Mouse (Mus musculus): ENCODE data around the gene Lpcat4. TPM values are rescaled to one million over a fixed set of nuclear protein-coding genes. Genes with fewer than 3 reads are reported as not detected.

Gene Lpcat4
- 18.5 and 21.7 TPM in 2 replicates for polyA plus RNA-seq (2015; fragmentation: Nextera tagmentation; extraction: Ambion mirVana)

- Histone ChIP-seq H3K4me3 (peak within 1 kb of the TSS; percentile 81), H3K4me2 (peak within 1 kb of the TSS; percentile 82), H3K36me3 (peaks cover 13% of the 10 kb centered on the region), H3K9ac (peak within 1 kb of the TSS; percentile 91), H3K9me3 (no peaks in the 10 kb centered on the region), H3K27ac (replicated peaks) (peak within 1 kb of the TSS; percentile 98), H3K27me3 (peaks cover 7% of the 10 kb centered on the region; the same call in 1 of the 2 replicates), H3K4me1 (replicated peaks) (peaks cover 12% of the 10 kb centered on the region)
- peak; percentile 91 for ATAC-seq (ENCODE audit: low read depth)
- under 1% methylated on average over 93 of the region's 94 CpGs for WGBS
Measured at GRCm38 (mm10) chr2:112239212-112239934, at the start of gene Lpcat4. Gene Lpcat4, plus strand, starts transcription at chr2:112239468.

- Histone ChIP-seq H3K36me3 (no peaks in the 10 kb centered on the region), H3K9me3 (no peaks in the 10 kb centered on the region), H3K4me1 (replicated peaks) (no peaks in the 10 kb centered on the region), H3K27ac (replicated peaks) (no peak overlapping the region), H3K9ac (no peak overlapping the region), H3K4me2 (no peak overlapping the region), H3K27me3 (no peaks in the 10 kb centered on the region), H3K4me3 (no peak overlapping the region)
- WGBS = 3% methylated on average over 2 of the region's 2 CpGs
- ATAC-seq (ENCODE audit: low read depth) = peak; percentile 19; the same call in 1 of the 2 replicates
Measured at GRCm38 (mm10) chr2:112196859-112197258, 42.4 kb upstream of the Lpcat4 start.

DNA sequence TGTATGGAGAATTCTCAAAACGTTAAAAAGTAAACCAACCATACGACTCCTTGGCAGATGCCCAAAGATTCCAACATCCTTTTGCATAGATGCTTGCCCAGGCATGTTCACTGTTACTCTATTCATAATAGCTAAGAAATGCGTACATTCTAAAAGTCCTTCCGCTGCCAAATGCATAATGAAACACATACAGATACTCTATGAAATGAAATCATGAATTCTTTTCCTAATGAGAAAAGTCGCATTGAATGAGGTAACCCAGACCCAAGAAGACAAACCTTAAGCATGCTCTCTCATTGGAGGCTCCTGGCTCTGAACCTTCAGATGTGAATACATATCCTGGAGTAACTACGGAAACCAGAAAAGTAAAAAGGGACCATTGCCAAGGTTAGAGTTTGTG lies 36.2 kb upstream of the Lpcat4 start:
- Histone ChIP-seq H3K4me3 (no peak overlapping the region), H3K4me1 (replicated peaks) (no peaks in the 10 kb centered on the region), H3K27ac (replicated peaks) (no peak overlapping the region), H3K9me3 (no peaks in the 10 kb centered on the region), H3K9ac (no peak overlapping the region), H3K36me3 (no peaks in the 10 kb centered on the region), H3K27me3 (no peaks in the 10 kb centered on the region), H3K4me2 (no peak overlapping the region)
- no peak for ATAC-seq (ENCODE audit: low read depth)
- 82% methylated on average over 6 of the region's 6 CpGs for WGBS

DNA sequence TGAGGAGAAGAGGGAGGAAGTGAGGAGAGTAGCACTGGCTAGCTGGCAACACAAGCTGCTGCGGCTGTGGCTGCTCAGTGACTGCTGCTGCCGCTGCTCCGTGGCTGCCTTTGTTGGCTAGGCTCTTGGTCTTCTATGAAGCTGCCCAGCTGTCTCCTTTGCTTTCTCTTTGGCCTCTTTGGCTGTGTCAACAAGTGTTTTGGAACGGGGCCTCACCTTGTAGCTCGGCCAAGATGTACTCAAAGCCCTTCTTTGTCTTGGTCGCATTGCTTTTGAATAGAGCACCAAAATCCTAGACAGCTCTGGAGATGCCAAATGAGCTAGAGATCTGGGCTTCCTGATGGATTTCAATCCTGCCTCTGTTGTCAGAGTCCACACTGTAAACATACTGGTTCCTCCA lies 29.1 kb upstream of the Lpcat4 start:
- H3K4me3 ChIP-seq = no peak overlapping the region
- 78% methylated on average over 6 of the region's 6 CpGs for WGBS
- peak; percentile 43; the same call in 1 of the 2 replicates for ATAC-seq (ENCODE audit: low read depth)
- H3K4me1 ChIP-seq (replicated peaks) = no peaks in the 10 kb centered on the region
- H3K27ac ChIP-seq (replicated peaks) = no peak overlapping the region
- H3K36me3 ChIP-seq = no peaks in the 10 kb centered on the region
- H3K9me3 ChIP-seq = no peaks in the 10 kb centered on the region
- no peaks in the 10 kb centered on the region for H3K27me3 ChIP-seq
- no peak overlapping the region for H3K9ac ChIP-seq
- H3K4me2 ChIP-seq = no peak overlapping the region

DNA sequence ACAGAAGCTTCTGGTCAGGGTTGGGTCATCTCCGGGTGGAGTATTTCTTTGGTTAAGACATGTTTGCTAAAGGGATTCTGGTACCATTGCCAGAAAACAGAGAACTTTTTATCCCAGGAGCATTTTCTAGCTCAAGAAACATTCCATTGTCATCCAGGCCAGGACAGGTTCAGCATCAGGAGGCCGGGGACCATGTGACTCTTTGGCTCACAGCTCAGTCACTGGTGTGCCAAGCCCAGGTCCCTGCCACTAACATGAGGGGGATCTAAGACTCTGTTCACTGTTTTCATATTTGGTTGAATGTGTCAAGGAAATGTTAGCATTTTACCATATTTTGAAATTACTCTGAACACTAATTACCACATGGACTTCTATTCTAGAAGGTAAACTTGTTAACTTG lies 28.6 kb upstream of the Lpcat4 start:
- Histone ChIP-seq H3K9me3 (no peaks in the 10 kb centered on the region), H3K4me1 (replicated peaks) (no peaks in the 10 kb centered on the region), H3K9ac (no peak overlapping the region), H3K27ac (replicated peaks) (no peak overlapping the region), H3K36me3 (no peaks in the 10 kb centered on the region), H3K27me3 (no peaks in the 10 kb centered on the region), H3K4me2 (no peak overlapping the region), H3K4me3 (no peak overlapping the region)
- no peak for ATAC-seq (ENCODE audit: low read depth)
- 91% methylated on average over 2 of the region's 2 CpGs for WGBS

DNA sequence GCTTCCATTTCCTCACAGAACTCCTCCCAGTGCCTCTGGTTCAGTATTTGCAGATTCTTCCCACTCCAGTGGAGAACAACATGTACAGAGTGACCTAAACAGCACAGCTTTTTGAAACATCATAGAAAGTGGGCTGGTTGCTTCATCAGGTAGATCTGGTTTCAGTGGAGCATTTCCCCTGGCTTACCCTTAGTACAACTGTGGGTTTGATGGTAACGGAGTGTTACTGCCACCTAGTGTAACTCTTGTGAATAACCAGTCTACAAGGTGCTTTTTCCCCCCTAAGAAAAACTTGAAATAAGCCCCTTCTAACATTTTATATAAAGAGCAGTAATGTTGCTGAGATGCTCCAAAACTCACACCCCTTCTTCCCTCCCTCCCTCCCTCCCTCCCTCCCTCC lies 23.3 kb upstream of the Lpcat4 start:
- WGBS = 11% methylated on average over 1 of the region's 1 CpGs

DNA sequence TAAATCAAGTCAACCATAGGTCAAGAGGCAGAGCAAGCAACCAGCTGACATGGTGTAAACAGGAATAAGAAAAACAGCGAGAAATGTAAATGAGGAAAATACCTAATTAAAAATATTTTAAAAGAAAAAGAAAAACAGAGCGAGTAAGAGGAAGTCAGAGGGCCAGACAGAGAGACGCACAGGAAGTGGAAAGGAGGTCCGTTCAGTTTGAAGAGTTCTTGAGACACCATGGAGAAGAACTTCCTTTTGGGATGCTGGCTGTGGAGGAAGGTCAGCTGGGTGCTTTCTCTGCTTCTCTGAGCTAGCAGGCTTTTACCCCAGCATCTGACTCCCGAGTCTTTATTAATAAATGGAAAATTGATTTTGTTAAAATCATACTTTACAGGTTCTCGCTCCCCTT lies 21.7 kb upstream of the Lpcat4 start:
- Histone ChIP-seq H3K27ac (replicated peaks) (no peak overlapping the region), H3K36me3 (no peaks in the 10 kb centered on the region), H3K4me3 (no peak overlapping the region), H3K9me3 (no peaks in the 10 kb centered on the region), H3K9ac (no peak overlapping the region), H3K4me1 (replicated peaks) (no peaks in the 10 kb centered on the region), H3K4me2 (no peak overlapping the region), H3K27me3 (no peaks in the 10 kb centered on the region)
- 82% methylated on average over 6 of the region's 6 CpGs for WGBS
- ATAC-seq (ENCODE audit: low read depth) = no peak

More for the DNA sequence above, 23.3 kb upstream of the Lpcat4 start:
- H3K4me2 ChIP-seq = no peak overlapping the region
- H3K4me3 ChIP-seq = no peak overlapping the region
- H3K4me1 ChIP-seq (replicated peaks) = no peaks in the 10 kb centered on the region
- H3K9ac ChIP-seq = no peak overlapping the region
- H3K27ac ChIP-seq (replicated peaks) = no peak overlapping the region
- no peaks in the 10 kb centered on the region for H3K36me3 ChIP-seq
- peak; percentile 65; the same call in 1 of the 2 replicates for ATAC-seq (ENCODE audit: low read depth)
- no peaks in the 10 kb centered on the region for H3K9me3 ChIP-seq
- no peaks in the 10 kb centered on the region for H3K27me3 ChIP-seq

GRCm38 (mm10) chr2:112220880-112221279 lies 18.4 kb upstream of the Lpcat4 start:
- ATAC-seq (ENCODE audit: low read depth) = no peak
- no peaks in the 10 kb centered on the region for H3K36me3 ChIP-seq
- 92% methylated on average over 5 of the region's 5 CpGs for WGBS
- no peaks in the 10 kb centered on the region for H3K9me3 ChIP-seq
- no peak overlapping the region for H3K27ac ChIP-seq (replicated peaks)
- no peaks in the 10 kb centered on the region for H3K4me1 ChIP-seq (replicated peaks)
- no peak overlapping the region for H3K4me2 ChIP-seq
- no peaks in the 10 kb centered on the region for H3K27me3 ChIP-seq
- H3K9ac ChIP-seq = no peak overlapping the region
- H3K4me3 ChIP-seq = no peak overlapping the region

GRCm38 (mm10) chr2:112222607-112223006 lies 16.7 kb upstream of the Lpcat4 start:
- 80% methylated on average over 5 of the region's 5 CpGs for WGBS
- Histone ChIP-seq H3K4me3 (no peak overlapping the region), H3K4me2 (no peak overlapping the region), H3K9ac (no peak overlapping the region), H3K36me3 (no peaks in the 10 kb centered on the region), H3K27me3 (no peaks in the 10 kb centered on the region), H3K4me1 (replicated peaks) (no peaks in the 10 kb centered on the region), H3K9me3 (no peaks in the 10 kb centered on the region), H3K27ac (replicated peaks) (no peak overlapping the region)
- no peak for ATAC-seq (ENCODE audit: low read depth)

DNA sequence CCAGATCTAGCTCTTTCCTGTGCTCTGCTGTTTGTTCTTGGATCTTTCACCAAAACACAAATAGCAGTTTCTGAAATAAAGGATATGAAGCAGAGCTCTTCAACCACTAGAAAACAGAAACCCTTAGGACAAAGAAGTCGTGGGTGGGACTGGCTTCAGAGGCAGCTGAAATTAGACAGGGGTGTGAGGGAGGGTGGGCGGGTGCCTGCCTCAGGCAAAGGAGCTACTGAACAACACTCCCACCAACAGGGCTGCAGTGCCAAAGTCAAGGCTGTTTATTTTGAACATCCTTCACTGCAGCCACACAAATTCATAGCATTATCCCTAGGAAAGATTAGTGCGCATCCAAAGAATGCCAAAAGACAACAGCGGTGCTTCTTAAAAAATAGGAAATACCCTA lies 14.9 kb upstream of the Lpcat4 start:
- ATAC-seq (ENCODE audit: low read depth) = no peak
- H3K9me3 ChIP-seq = no peaks in the 10 kb centered on the region
- H3K4me3 ChIP-seq = no peak overlapping the region
- H3K27me3 ChIP-seq = no peaks in the 10 kb centered on the region
- H3K9ac ChIP-seq = no peak overlapping the region
- no peak overlapping the region for H3K27ac ChIP-seq (replicated peaks)
- 64% methylated on average over 4 of the region's 4 CpGs for WGBS
- no peak overlapping the region for H3K4me2 ChIP-seq
- H3K36me3 ChIP-seq = no peaks in the 10 kb centered on the region
- no peaks in the 10 kb centered on the region for H3K4me1 ChIP-seq (replicated peaks)

DNA sequence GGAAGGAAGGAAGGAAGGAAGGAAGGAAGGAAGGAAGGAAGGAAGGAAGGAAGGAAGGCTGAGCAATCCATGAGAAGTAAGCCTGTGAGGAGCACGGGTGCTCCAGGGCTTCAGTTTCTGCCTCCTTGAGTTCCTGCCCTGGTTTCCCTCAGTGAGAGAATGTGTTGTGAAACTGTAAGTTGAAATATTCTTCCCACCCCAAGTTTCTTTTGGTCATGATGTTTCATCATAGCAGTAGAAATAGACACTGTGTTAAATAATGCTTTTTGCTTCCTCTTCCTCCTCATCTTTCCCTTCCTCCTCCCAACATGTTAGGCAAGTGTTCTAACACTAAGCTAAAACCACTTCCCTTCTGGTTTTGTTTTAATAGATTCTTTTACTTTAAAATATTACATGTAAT lies 6.6 kb upstream of the Lpcat4 start:
- Histone ChIP-seq H3K9me3 (no peaks in the 10 kb centered on the region), H3K36me3 (no peaks in the 10 kb centered on the region), H3K27ac (replicated peaks) (no peak overlapping the region), H3K4me1 (replicated peaks) (no peaks in the 10 kb centered on the region), H3K4me2 (no peak overlapping the region), H3K4me3 (no peak overlapping the region), H3K9ac (no peak overlapping the region), H3K27me3 (no peaks in the 10 kb centered on the region)
- no peak for ATAC-seq (ENCODE audit: low read depth)
- 71% methylated on average over 1 of the region's 1 CpGs for WGBS

- no peak overlapping the region for H3K4me2 ChIP-seq
- H3K9ac ChIP-seq = no peak overlapping the region
- no peak for ATAC-seq (ENCODE audit: low read depth)
- no peak overlapping the region for H3K4me3 ChIP-seq
- H3K27me3 ChIP-seq = peaks cover 7% of the 10 kb centered on the region; the same call in 1 of the 2 replicates
- no peaks in the 10 kb centered on the region for H3K9me3 ChIP-seq
- no peak overlapping the region for H3K27ac ChIP-seq (replicated peaks)
- 86% methylated on average over 2 of the region's 2 CpGs for WGBS
- H3K4me1 ChIP-seq (replicated peaks) = peaks cover 12% of the 10 kb centered on the region
- no peaks in the 10 kb centered on the region for H3K36me3 ChIP-seq
Measured at GRCm38 (mm10) chr2:112236620-112237019, 2.6 kb upstream of the Lpcat4 start.

DNA sequence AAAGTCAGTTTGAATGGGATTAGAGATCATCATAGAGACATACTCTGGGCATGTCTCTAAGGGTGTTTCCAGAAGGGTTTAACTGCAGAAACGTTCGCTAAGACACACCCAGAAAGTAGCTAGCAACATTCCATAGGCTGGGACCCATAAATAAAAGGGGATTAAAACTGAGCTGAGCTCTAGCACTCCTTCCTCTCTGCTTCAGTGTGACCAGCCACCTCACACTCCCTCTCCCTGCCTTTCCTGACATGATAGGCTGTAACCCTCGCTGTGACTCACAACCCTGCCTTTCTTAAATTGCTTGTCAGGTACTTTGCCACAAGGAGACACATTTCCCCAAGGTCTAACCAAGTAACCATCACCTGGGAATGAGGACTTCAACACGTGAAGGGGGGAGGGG lies 1.3 kb upstream of the Lpcat4 start:
- Histone ChIP-seq H3K27ac (replicated peaks) (no peak overlapping the region), H3K9ac (no peak overlapping the region), H3K4me1 (replicated peaks) (peaks cover 12% of the 10 kb centered on the region), H3K4me3 (no peak overlapping the region), H3K27me3 (peaks cover 7% of the 10 kb centered on the region; the same call in 1 of the 2 replicates), H3K36me3 (no peaks in the 10 kb centered on the region), H3K4me2 (no peak overlapping the region), H3K9me3 (no peaks in the 10 kb centered on the region)
- ATAC-seq (ENCODE audit: low read depth) = no peak
- WGBS = 11% methylated on average over 4 of the region's 4 CpGs

All from neural tube, embryonic 13.5 days (tissue).